Comparison of ENCODE assay signal across 17 mouse cellular contexts in the genomic region with DNA sequence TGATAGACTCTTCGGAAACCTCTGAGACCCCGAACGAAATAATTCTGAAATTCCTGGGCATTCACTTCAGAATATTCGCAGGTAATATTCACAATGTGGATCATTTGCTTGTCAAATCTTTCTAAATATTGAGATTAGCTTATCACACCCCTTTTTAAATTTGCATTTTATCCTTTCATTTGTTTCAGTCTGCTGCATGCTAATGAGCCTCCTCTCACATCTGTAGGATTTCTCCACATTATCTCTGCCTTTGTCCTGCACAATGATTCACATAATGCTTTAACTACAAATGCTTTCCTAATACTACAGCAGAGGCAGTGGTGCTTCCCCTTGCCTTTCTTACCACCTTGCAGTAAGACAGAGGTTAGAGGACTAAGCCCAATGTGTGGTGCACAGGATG.
DNase-seq lines count a peak whose midpoint lies in the region; ATAC-seq and TF ChIP-seq lines count a peak whose summit lies in the region.
"Had no signal": no experiment of that assay in that cellular context is flagged by ENCODE, and none has a peak within 500 bp of the region (broad histone marks: within the 10 kb centered on the region; RNA-seq: fewer than 3 reads in every experiment).

No protein-coding gene starts in this region.

- ATAC-seq in midbrain, embryonic 15.5 days (replicated peaks), result peak; percentile 45; the same call in 1 of the 2 replicates
- ATAC-seq in midbrain, embryonic 11.5 days (ENCODE audit: low FRiP score), result no peak
- ATAC-seq in forebrain, embryonic 13.5 days, result peak; percentile 65
- ATAC-seq in forebrain, postnatal 0 days, result peak; percentile 25; the same call in 1 of the 2 replicates
- ATAC-seq: intestine, embryonic 15.5 days had no signal

- H3K4me2 ChIP-seq in midbrain, embryonic 15.5 days, result no peak overlapping the region
- no peak overlapping the region for H3K4me2 ChIP-seq in midbrain, embryonic 11.5 days
- H3K4me2 ChIP-seq in forebrain, embryonic 13.5 days, result no peak overlapping the region
- H3K4me2 ChIP-seq in forebrain, postnatal 0 days (ENCODE audit: low read depth), result no peak overlapping the region
- H3K4me2 ChIP-seq: embryonic facial prominence, embryonic 13.5 days; heart, embryonic 12.5 days; hindbrain, embryonic 14.5 days; intestine, embryonic 15.5 days had no signal

- H3K4me1 ChIP-seq in midbrain, embryonic 15.5 days, result no peaks in the 10 kb centered on the region
- no peaks in the 10 kb centered on the region for H3K4me1 ChIP-seq in midbrain, embryonic 11.5 days (ENCODE audit: control insufficient read depth, insufficient read depth, low read length)
- H3K4me1 ChIP-seq in forebrain, embryonic 13.5 days, result no peaks in the 10 kb centered on the region
- H3K4me1 ChIP-seq in forebrain, postnatal 0 days (ENCODE audit: insufficient read depth), result no peaks in the 10 kb centered on the region
- H3K4me1 ChIP-seq: embryonic facial prominence, embryonic 13.5 days; heart, embryonic 12.5 days; hindbrain, embryonic 10.5 days; intestine, embryonic 15.5 days had no signal

- H3K4me3 ChIP-seq in midbrain, embryonic 15.5 days, result no peak overlapping the region
- no peak overlapping the region for H3K4me3 ChIP-seq in midbrain, embryonic 11.5 days (ENCODE audit: low read depth, low read length)
- no peak overlapping the region for H3K4me3 ChIP-seq in forebrain, embryonic 13.5 days
- H3K4me3 ChIP-seq in forebrain, postnatal 0 days (ENCODE audit: low read depth, low read length), result no peak overlapping the region
- H3K4me3 ChIP-seq: embryonic facial prominence, embryonic 13.5 days; heart, embryonic 12.5 days; hindbrain, embryonic 10.5 days; intestine, embryonic 15.5 days had no signal

- 0 out of 2 replicates have a peak overlapping the region, but pooled peaks have one; percentile 53 for H3K27ac ChIP-seq in midbrain, embryonic 15.5 days
- no peak overlapping the region for H3K27ac ChIP-seq in midbrain, embryonic 11.5 days (ENCODE audit: low read depth, low read length)
- no peak overlapping the region for H3K27ac ChIP-seq in forebrain, embryonic 13.5 days
- H3K27ac ChIP-seq in forebrain, postnatal 0 days (ENCODE audit: low read depth, low read length), result no peak overlapping the region
- H3K27ac ChIP-seq: embryonic facial prominence, embryonic 13.5 days; hindbrain, embryonic 10.5 days; hindbrain, embryonic 14.5 days; intestine, embryonic 15.5 days had no signal

- H3K9me3 ChIP-seq in midbrain, embryonic 15.5 days, result no peaks in the 10 kb centered on the region
- H3K9me3 ChIP-seq in midbrain, embryonic 11.5 days (ENCODE audit: control insufficient read depth, low read length), result no peaks in the 10 kb centered on the region
- no peaks in the 10 kb centered on the region for H3K9me3 ChIP-seq in forebrain, embryonic 13.5 days (replicated peaks)
- H3K9me3 ChIP-seq in forebrain, postnatal 0 days (ENCODE audit: low read length), result no peaks in the 10 kb centered on the region
- H3K9me3 ChIP-seq: embryonic facial prominence, embryonic 13.5 days; heart, embryonic 12.5 days; hindbrain, embryonic 10.5 days; intestine, embryonic 15.5 days had no signal

- H3K36me3 ChIP-seq in midbrain, embryonic 15.5 days (replicated peaks), result no peaks in the 10 kb centered on the region
- H3K36me3 ChIP-seq in midbrain, embryonic 11.5 days (ENCODE audit: control insufficient read depth, insufficient read depth, low read length), result no peaks in the 10 kb centered on the region
- no peaks in the 10 kb centered on the region for H3K36me3 ChIP-seq in forebrain, embryonic 13.5 days (ENCODE audit: poor library complexity, severe bottlenecking)
- no peaks in the 10 kb centered on the region for H3K36me3 ChIP-seq in forebrain, postnatal 0 days (ENCODE audit: insufficient read depth)
- H3K36me3 ChIP-seq: embryonic facial prominence, embryonic 13.5 days; heart, embryonic 12.5 days; hindbrain, embryonic 10.5 days; intestine, embryonic 15.5 days had no signal

- H3K27me3 ChIP-seq in midbrain, embryonic 15.5 days (replicated peaks), result no peaks in the 10 kb centered on the region
- H3K27me3 ChIP-seq in midbrain, embryonic 11.5 days (ENCODE audit: control insufficient read depth, insufficient read depth, low read length), result no peaks in the 10 kb centered on the region
- H3K27me3 ChIP-seq in forebrain, embryonic 13.5 days, result no peaks in the 10 kb centered on the region
- H3K27me3 ChIP-seq in forebrain, postnatal 0 days (ENCODE audit: insufficient read depth, low read length), result no peaks in the 10 kb centered on the region
- H3K27me3 ChIP-seq: embryonic facial prominence, embryonic 13.5 days; heart, embryonic 12.5 days; intestine, embryonic 15.5 days had no signal

- TF ChIP-seq CTCF in forebrain, postnatal 0 days (IDR thresholded peaks at IDR 0.05; ENCODE audit: low read depth), result no peak

- WGBS in midbrain, embryonic 15.5 days, result 74% methylated on average over 4 of the region's 4 CpGs
- 95% methylated on average over 4 of the region's 4 CpGs for WGBS in midbrain, embryonic 11.5 days
- 69% methylated on average over 4 of the region's 4 CpGs for WGBS in forebrain, embryonic 13.5 days
- 58% methylated on average over 4 of the region's 4 CpGs for WGBS in forebrain, postnatal 0 days

- no peak for DNase-seq in midbrain, embryonic 11.5 days (ENCODE audit: low spot score, missing footprints)
- no peak for DNase-seq in forebrain, postnatal 0 days
- DNase-seq in left cerebral cortex, postnatal 14 days (ENCODE audit: low spot score in 2 of 2), result no peak
- DNase-seq in kidney, adult 8-10 months, result no peak
- DNase-seq: adrenal gland, adult 8-10 months; adrenal gland, postnatal 36 days; cerebellum, adult 11-12 months; cerebellum, adult 9-11 months; cerebellum, postnatal 36 days; gastrocnemius, postnatal 25 days had no signal

- intact Hi-C loops in left cerebral cortex, postnatal 14 days (cut with DNase I), result no loop called here

- H3K9ac ChIP-seq in midbrain, embryonic 15.5 days, result no peak overlapping the region
- H3K9ac ChIP-seq in midbrain, embryonic 11.5 days (ENCODE audit: low read length), result no peak overlapping the region
- no peak overlapping the region for H3K9ac ChIP-seq in forebrain, embryonic 13.5 days
- H3K9ac ChIP-seq in forebrain, postnatal 0 days, result no peak overlapping the region
- H3K9ac ChIP-seq: embryonic facial prominence, embryonic 13.5 days; heart, embryonic 12.5 days; hindbrain, embryonic 14.5 days; intestine, embryonic 15.5 days had no signal
